Mouse (Mus musculus): ENCODE data around the gene Abhd17c.

GRCm38 (mm10) chr7:84191476-84191875 is 39.8 kb upstream of the Abhd17c start:
- no peak for TF ChIP-seq CTCF (IDR thresholded peaks at IDR 0.05)
- TF ChIP-seq EP300 (IDR thresholded peaks at IDR 0.05; ENCODE audit: insufficient read depth, low read depth, low read length) = no peak
- TF ChIP-seq POLR2A (IDR thresholded peaks at IDR 0.05; ENCODE audit: insufficient read depth, low read depth, low read length) = no peak
